Mouse (Mus musculus) liver, adult 2 months (tissue): Measurements from ENCODE around the gene Sh3bp5. TPM values are rescaled to one million over a fixed set of nuclear protein-coding genes. Genes with fewer than 3 reads are reported as not detected.

Source experiments
- DNase-seq: peaks from one replicate; pipeline ENCODE4 v3.0.0-alpha.2; 2011; ENCODE audit warnings: low read depth, low spot score; ENCODE audit errors: extremely low read depth
- H3K27ac ChIP-seq: fragments of 200-500 bp; replicated peaks from 2 replicates; pipeline ENCODE4 v1.5.1; 2012; ENCODE audit warnings: low read depth, mild to moderate bottlenecking, control low read depth, inconsistent platforms, low read length; ENCODE audit not compliant: insufficient read depth
- H3K27me3 ChIP-seq: fragments of 200-500 bp; 2 replicates; pipeline ENCODE4 v1.6.1; 2012; ENCODE audit warnings: mild to moderate bottlenecking, moderate library complexity, low read length, inconsistent platforms; ENCODE audit not compliant: control insufficient read depth, insufficient read depth
- H3K36me3 ChIP-seq: fragments of 200-500 bp; 2 replicates; pipeline ENCODE4 v1.6.1; 2012; ENCODE audit warnings: low read length, inconsistent platforms; ENCODE audit not compliant: control insufficient read depth, insufficient read depth
- H3K4me1 ChIP-seq: fragments of 200-500 bp; 2 replicates; pipeline ENCODE4 v1.6.1; 2011; ENCODE audit warnings: low read length; ENCODE audit not compliant: control insufficient read depth, insufficient read depth
- H3K4me3 ChIP-seq: fragments of 200-500 bp; 2 replicates; pipeline ENCODE4 v1.5.1; 2011; ENCODE audit warnings: low read depth, mild to moderate bottlenecking, control low read depth, low read length, moderate library complexity; ENCODE audit not compliant: insufficient read depth
- H3K79me2 ChIP-seq: fragments of 200-500 bp; 2 replicates; pipeline ENCODE4 v1.6.1; 2012; ENCODE audit warnings: inconsistent platforms, mild to moderate bottlenecking, low read length, moderate library complexity; ENCODE audit not compliant: control insufficient read depth, insufficient read depth
- H3K9ac ChIP-seq: fragments of 200-500 bp; 2 replicates; pipeline ENCODE4 v1.6.1; 2012; ENCODE audit warnings: low read depth, mild to moderate bottlenecking, control low read depth, inconsistent platforms, low read length
- CTCF ChIP-seq: fragments of 200-500 bp; IDR thresholded peaks from 2 replicates; pipeline ENCODE4 v1.5.1; 2011; ENCODE audit warnings: low read depth, low read length, control low read depth
- POLR2A ChIP-seq: fragments of 200-500 bp; IDR thresholded peaks from 2 replicates; pipeline ENCODE4 v1.6.1; 2011; ENCODE audit warnings: low read length, control low read depth; ENCODE audit not compliant: insufficient read depth; ENCODE audit errors: extremely low read depth
- WGBS: fragments of 180-500 bp; shearing (Covaris S2); methylation state at CpG from one replicate; pipeline ENCODE4 v1.1.7; 2018; 5-methylcytosine and 5-hydroxymethylcytosine counted together
- polyA plus RNA-seq: library from polyadenylated mRNA; depleted of rRNA; stranded (reverse); fragments of >200 nt; gene quantifications from 2 replicates; pipeline ENCODE4 v1.2.3, GENCODE M21; 2012; rRNA removed
- total RNA-seq: library from RNA; depleted of rRNA; stranded (reverse); fragments of >200 nt; gene quantifications from 2 replicates; pipeline ENCODE4 v1.2.3, GENCODE M21; 2014; rRNA removed

The Sh3bp5 gene
- total RNA-seq (37.1 and 37.7 TPM in 2 replicates), polyA plus RNA-seq (22.6 and 26.1 TPM in 2 replicates)

DNA sequence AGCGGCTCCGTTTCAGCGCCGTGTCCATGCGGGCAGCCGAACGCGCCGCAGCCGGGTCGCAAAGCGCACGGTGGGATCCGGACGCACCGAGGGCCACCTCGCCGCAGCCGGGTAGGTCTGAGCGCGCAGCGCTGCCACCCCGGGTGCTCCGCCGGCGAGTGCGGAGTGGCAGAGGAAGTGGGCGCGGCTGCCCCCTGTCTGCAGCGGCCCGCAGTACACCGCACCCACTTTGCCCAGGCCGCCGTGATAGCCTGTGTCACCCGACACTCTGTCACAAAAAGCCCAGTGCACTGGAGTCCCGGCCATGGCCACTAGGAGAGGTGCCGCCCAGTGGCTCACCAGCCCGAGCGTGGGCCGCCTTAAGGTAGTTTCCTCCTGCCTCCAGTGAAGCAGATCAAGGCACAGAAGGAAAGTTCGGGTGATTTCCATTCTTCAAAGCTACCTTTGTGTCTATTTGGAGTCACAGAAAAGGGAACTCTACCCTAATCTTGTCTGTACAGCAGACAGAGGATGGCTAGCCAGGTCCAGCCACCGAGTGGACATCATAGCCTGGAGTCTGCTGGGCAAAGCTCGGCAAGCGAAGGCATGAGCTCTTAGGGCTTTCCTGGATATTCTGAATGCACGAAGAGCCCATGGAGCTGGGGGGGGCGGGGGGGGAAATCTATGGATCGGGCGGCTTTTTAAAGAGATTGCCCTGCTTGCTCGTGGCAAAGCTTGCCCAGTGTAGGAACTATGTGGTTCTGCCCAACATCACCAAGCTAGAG is at the start of gene Sh3bp5:
Gene Sh3bp5, minus strand, starts transcription at position 149 of the 764 bp plus-strand sequence.
- TF ChIP-seq CTCF (peak; percentile 83), POLR2A (peak; percentile 73)
- Histone ChIP-seq H3K9ac (peak within 1 kb of the TSS; percentile 94), H3K36me3 (no peaks in the 10 kb centered on the region), H3K4me1 (peaks cover 22% of the 10 kb centered on the region), H3K27ac (peak within 1 kb of the TSS; percentile 72), H3K79me2 (peaks cover 8% of the 10 kb centered on the region; the same call in 1 of the 2 replicates), H3K4me3 (peak within 1 kb of the TSS; percentile 60), H3K27me3 (no peaks in the 10 kb centered on the region)
- peak; percentile 73 for DNase-seq
- WGBS: 6% methylated on average over 49 of the region's 49 CpGs

DNA sequence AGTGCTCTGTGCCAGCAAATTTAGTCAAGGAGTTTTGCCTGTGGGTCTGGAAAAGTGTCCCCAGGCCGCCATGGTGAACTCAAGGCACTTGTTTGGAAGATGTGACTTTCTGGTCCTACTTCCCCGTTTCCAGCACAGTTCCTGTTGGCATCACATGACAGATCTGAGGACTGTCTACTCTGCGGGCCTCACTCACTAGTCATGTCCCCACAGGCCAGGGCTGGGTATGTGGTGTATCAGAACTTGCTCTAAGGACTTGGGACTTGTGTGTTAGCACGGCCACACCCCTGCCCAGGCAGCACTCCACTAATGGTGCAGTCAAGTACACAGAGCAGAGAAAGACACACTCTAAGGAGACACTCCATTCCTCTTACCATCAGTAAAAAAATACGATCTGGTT is 46.5 kb upstream of the Sh3bp5 start:
- H3K27ac ChIP-seq: no peak overlapping the region

DNA sequence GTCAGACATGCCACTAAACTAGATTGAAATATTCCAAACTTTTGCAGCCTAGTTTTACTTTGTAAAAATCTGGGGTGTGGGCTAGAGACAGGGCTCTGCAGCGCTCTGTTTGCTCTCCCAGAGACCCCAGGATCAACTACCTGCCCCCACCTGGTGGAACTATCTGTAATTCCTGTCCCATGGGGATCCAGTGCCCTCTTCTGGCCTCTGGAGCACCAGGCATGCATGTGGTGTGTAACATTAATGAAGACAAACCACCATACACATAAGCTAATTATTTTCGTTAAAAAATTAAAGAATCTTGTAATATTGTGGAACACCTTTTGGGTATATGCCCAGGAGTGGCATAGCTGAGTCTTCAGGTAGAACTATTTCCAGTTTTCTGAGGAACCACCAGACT is 37.4 kb upstream of the Sh3bp5 start:
- H3K9ac ChIP-seq: no peak overlapping the region
- WGBS: 96% methylated on average over 2 of the region's 2 CpGs
- TF ChIP-seq CTCF (no peak), POLR2A (no peak)

More for the DNA sequence above, 46.5 kb upstream of the Sh3bp5 start:
- H3K79me2 ChIP-seq: no peaks in the 10 kb centered on the region
- peak; percentile 19 for DNase-seq
- WGBS: 88% methylated on average over 5 of the region's 5 CpGs
- H3K36me3 ChIP-seq: peaks cover 51% of the 10 kb centered on the region
- H3K4me3 ChIP-seq: no peak overlapping the region
- H3K27me3 ChIP-seq: no peaks in the 10 kb centered on the region
- TF ChIP-seq POLR2A (no peak), CTCF (no peak)
- no peaks in the 10 kb centered on the region for H3K4me1 ChIP-seq
- no peak overlapping the region for H3K9ac ChIP-seq

DNA sequence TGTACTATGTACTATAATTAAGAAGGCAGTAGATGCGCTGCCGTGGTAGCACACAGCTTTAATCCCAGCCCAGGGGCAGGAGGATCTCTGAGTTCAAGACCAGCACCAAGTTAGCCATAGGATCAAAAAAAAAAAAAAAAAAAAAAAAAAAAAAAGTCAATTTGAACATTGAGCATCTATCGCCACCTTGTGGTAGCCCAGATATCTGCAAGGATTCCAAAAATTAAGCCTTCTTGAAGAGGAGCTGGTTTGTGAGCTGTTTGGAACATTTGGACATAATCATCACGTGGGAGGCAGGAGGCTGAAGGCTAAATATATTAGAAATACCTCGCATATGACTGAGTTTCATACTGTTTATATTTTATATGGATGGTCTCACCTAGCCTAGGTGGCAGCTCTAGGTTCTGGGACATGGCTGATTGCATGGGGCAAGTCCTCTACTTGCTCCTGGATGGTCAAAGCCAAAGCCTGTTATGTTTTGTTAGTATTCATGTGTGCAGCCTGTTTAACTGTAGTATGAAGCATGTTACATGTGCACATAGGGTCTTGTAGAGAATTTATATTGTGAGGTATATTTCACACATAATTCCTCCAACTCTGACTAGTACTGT is 36.7 kb upstream of the Sh3bp5 start:
- Histone ChIP-seq H3K27ac (no peak overlapping the region), H3K9ac (no peak overlapping the region), H3K27me3 (no peaks in the 10 kb centered on the region), H3K4me3 (no peak overlapping the region), H3K4me1 (no peaks in the 10 kb centered on the region), H3K36me3 (no peaks in the 10 kb centered on the region), H3K79me2 (no peaks in the 10 kb centered on the region)
- 4% methylated on average over 5 of the region's 5 CpGs for WGBS
- DNase-seq: peak; percentile 62
- TF ChIP-seq POLR2A: no peak
- peak; percentile 33 for TF ChIP-seq CTCF

More for the DNA sequence above, 37.4 kb upstream of the Sh3bp5 start:
- Histone ChIP-seq H3K4me3 (no peak overlapping the region), H3K27ac (no peak overlapping the region), H3K36me3 (no peaks in the 10 kb centered on the region), H3K27me3 (no peaks in the 10 kb centered on the region), H3K4me1 (no peaks in the 10 kb centered on the region), H3K79me2 (no peaks in the 10 kb centered on the region)
- no peak for DNase-seq

DNA sequence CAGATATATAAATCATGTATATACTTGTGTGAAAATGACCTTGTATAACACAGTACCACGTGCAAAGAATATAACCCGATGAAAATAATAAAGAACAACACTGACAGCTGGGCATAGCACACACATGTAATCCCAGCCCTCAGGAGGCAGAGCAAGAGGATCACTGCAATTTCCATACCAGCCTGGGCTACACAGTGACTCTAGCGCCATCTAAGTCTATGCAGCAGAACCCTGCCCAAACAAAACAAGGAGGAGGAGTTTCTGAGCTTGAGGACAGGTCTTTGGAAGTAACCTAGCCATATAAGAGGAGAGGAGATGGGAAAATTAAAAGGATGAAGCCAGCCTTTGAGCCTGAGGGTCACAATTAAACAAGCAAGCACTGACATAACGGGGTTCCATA is 33.8 kb upstream of the Sh3bp5 start:
- WGBS: 73% methylated on average over 4 of the region's 4 CpGs
- no peak overlapping the region for H3K9ac ChIP-seq

More for the DNA sequence above, 33.8 kb upstream of the Sh3bp5 start:
- Histone ChIP-seq H3K27me3 (no peaks in the 10 kb centered on the region), H3K79me2 (no peaks in the 10 kb centered on the region), H3K27ac (no peak overlapping the region), H3K4me3 (no peak overlapping the region), H3K4me1 (no peaks in the 10 kb centered on the region), H3K36me3 (no peaks in the 10 kb centered on the region)
- no peak for DNase-seq
- TF ChIP-seq POLR2A: no peak
- TF ChIP-seq CTCF: no peak
